Comparison of ENCODE assay signal across 8 mouse cellular contexts in the genomic region with DNA sequence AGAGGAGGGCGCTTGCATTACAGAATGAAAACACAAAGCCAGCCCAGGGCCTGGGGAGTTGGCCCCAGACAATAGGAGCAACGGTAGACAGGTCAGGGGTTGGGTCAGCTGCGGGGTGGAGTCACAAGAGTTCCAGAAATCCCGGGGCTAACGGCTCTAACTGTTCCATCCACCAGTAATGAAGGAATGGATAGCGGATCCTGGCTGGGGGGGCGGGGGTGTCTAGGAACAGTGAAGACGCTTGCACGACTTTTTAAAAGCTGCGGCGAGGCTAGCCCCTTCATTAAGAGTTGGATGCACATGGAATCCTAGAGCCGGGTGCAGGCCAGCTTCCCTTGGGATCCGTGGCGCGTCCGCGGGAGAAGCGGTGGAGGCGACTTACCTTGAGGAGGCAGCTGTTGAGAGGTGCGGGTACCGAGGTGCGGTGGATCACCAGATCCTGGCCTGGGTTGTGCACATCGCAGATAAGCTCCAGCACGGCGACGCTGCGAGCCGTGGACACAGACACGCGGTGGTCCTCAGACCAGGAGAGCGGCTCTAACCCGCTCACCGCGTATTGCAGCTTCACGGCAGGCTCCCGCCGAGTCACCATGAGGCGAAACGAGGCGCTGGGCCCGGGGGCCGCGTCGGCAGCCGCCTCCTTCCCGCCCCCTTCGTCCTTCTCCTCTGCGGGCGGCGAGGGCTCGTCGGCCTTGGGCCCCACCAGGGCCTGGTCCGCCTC. TPM values are rescaled to one million over a fixed set of nuclear protein-coding genes. Genes with fewer than 3 reads are reported as not detected.
A peak's percentile ranks its signal among the peaks of the same experiment; 100 is the strongest.
DNase-seq lines count a peak whose midpoint lies in the region; ATAC-seq lines count a peak whose summit lies in the region.

No protein-coding gene starts in this region.

- peak overlapping the region; percentile 97 for H3K27ac ChIP-seq in hindbrain, embryonic 10.5 days
- H3K27ac ChIP-seq in limb, embryonic 15.5 days: peak overlapping the region; percentile 93

- 0% methylated on average over 53 of the region's 53 CpGs for WGBS in hindbrain, embryonic 10.5 days
- WGBS in limb, embryonic 15.5 days: 0% methylated on average over 53 of the region's 53 CpGs

- peak; percentile 47; the same call in 1 of the 2 replicates for ATAC-seq in cerebellum, adult (ENCODE audit: insufficient number of reproducible peaks, low FRiP score, low TSS enrichment)
- peak; percentile 50 for ATAC-seq in limb, embryonic 15.5 days (ENCODE audit: insufficient number of reproducible peaks, low FRiP score, low TSS enrichment, low read depth)
- ATAC-seq in monocyte, adult 5-6 weeks (replicated peaks; ENCODE audit: insufficient number of reproducible peaks, low FRiP score, low TSS enrichment, poor library complexity, severe bottlenecking): peak; percentile 10; the same call in 1 of the 2 replicates

- peaks cover 25% of the 10 kb centered on the region for H3K36me3 ChIP-seq in hindbrain, embryonic 10.5 days
- H3K36me3 ChIP-seq in limb, embryonic 15.5 days: peaks cover 11% of the 10 kb centered on the region

- peak overlapping the region; percentile 99 for H3K4me3 ChIP-seq in hindbrain, embryonic 10.5 days
- peak overlapping the region; percentile 99 for H3K4me3 ChIP-seq in limb, embryonic 15.5 days

- H3K4me2 ChIP-seq in limb, embryonic 15.5 days: peak overlapping the region; percentile 78

- H3K9me3 ChIP-seq in hindbrain, embryonic 10.5 days: no peaks in the 10 kb centered on the region
- no peaks in the 10 kb centered on the region for H3K9me3 ChIP-seq in limb, embryonic 15.5 days

- H3K4me1 ChIP-seq in hindbrain, embryonic 10.5 days (replicated peaks): peaks cover 41% of the 10 kb centered on the region
- peaks cover 36% of the 10 kb centered on the region for H3K4me1 ChIP-seq in limb, embryonic 15.5 days

- DNase-seq in cerebellum, postnatal 36 days: no peak
- DNase-seq in 3T3-L1 (ENCODE audit: low read depth, low spot score): peak; percentile 34
- peak; percentile 60 for DNase-seq in embryo, embryonic 11 days
- DNase-seq in hindbrain, embryonic 10.5 days (ENCODE audit: low spot score): peak; percentile 38
- DNase-seq in urinary bladder, adult 2 months (ENCODE audit: low spot score): no peak

- no peaks in the 10 kb centered on the region for H3K27me3 ChIP-seq in hindbrain, embryonic 10.5 days (ENCODE audit: insufficient read depth, poor library complexity, severe bottlenecking)
- no peaks in the 10 kb centered on the region for H3K27me3 ChIP-seq in limb, embryonic 15.5 days

- peak overlapping the region; percentile 97 for H3K9ac ChIP-seq in limb, embryonic 15.5 days

RNA-seq across cellular contexts. Expression of a gene that starts 0.5 kb away (rescaled TPM):
- polyA plus RNA-seq in hindbrain, embryonic 10.5 days (2016; fragmentation: Nextera tagmentation; extraction: Ambion mirVana): 21.1 and 23.7 TPM in 2 replicates
- 12.3 and 14.3 TPM in 2 replicates for polyA plus RNA-seq in limb, embryonic 15.5 days (2015; fragmentation: Nextera tagmentation; extraction: Ambion mirVana)
- 5.3 to 9.1 TPM (median 6.1 TPM) in 3 replicates for total RNA-seq in monocyte, adult 5-6 weeks (2017)
- polyA plus RNA-seq in urinary bladder, adult 2 months (2012; rRNA removed): 7.2 and 9.2 TPM in 2 replicates

RNA-seq across cellular contexts. Expression of a gene that starts 0.5 kb away (rescaled TPM):
- polyA plus RNA-seq in hindbrain, embryonic 10.5 days (2016; fragmentation: Nextera tagmentation; extraction: Ambion mirVana): 16.7 and 21.5 TPM in 2 replicates
- 14.7 and 14.8 TPM in 2 replicates for polyA plus RNA-seq in limb, embryonic 15.5 days (2015; fragmentation: Nextera tagmentation; extraction: Ambion mirVana)
- 7.3 to 14.4 TPM (median 11.5 TPM) in 3 replicates for total RNA-seq in monocyte, adult 5-6 weeks (2017)
- 6.4 and 6.5 TPM in 2 replicates for polyA plus RNA-seq in urinary bladder, adult 2 months (2012; rRNA removed)

Comparison
In these comparisons a context has a peak if more than half of its experiments do, and no peak if none do; other contexts are left out.
1. DNase-seq: peak in 3T3-L1 (single experiment), embryo, embryonic 11 days (single experiment) and hindbrain, embryonic 10.5 days (single experiment); none in cerebellum, postnatal 36 days (0 of 2) and urinary bladder, adult 2 months (single experiment).
2. Peak in every context shown above with its lines, with median percentiles within 50 percentile points of each other: ATAC-seq.